ENCODE assay signal across 11 mouse cellular contexts in the genomic region with DNA sequence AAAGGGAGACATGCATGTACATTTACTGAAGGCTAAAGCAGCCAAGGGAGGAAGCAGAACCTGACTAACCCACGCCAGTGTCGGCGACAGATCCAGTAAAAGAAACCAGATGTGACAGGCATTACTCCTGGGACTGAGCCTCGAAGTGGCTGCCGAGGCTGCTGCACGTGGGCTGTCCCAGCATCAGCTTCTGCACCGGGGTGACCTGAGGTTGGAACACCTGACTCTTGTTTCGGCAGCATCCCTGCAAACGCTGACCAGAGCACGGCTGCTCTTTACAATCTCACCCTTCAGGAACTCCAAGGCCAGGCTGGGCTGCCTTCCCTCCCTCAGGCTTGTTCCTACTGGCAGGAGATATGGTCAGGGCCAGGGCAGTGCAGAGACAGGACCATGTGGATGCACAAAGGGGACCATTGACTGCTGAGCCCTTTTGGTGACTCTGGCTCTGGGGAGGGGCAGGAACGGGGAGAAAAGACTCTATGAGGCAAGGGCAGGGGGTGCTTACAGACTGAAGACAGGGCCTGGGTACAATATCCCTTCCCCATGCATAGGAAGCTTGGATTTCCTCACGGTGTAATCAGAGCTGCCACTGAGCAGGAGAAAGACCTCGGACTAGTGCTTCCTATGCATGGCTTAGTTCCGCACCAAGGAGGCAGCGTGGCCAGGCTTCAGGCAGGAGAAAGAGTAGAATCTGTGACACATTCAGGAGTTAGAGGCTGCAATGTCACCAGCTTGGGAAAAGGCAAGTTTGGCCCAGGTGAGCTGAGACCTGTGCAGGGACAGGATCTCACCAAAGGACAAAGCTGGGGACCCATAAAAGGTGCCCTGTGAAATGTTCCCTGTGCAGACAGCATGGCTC. TPM values are rescaled to one million over a fixed set of nuclear protein-coding genes. Genes with fewer than 3 reads are reported as not detected.
A peak's percentile ranks its signal among the peaks of the same experiment; 100 is the strongest.
DNase-seq lines count a peak whose midpoint lies in the region; ATAC-seq lines count a peak whose summit lies in the region.
"Had no signal": no experiment of that assay in that cellular context is flagged by ENCODE, and none has a peak within 500 bp of the region (broad histone marks: within the 10 kb centered on the region; RNA-seq: fewer than 3 reads in every experiment).

No protein-coding gene starts in this region.

- peaks cover 76% of the 10 kb centered on the region for H3K4me1 ChIP-seq in limb, embryonic 13.5 days

- H3K27me3 ChIP-seq in limb, embryonic 13.5 days, result no peaks in the 10 kb centered on the region
- H3K27me3 ChIP-seq: forebrain, embryonic 12.5 days had no signal

- 0 out of 2 replicates have a peak overlapping the region, but pooled peaks have one; percentile 63 for H3K4me2 ChIP-seq in limb, embryonic 13.5 days (replicated peaks)
- H3K4me2 ChIP-seq: forebrain, embryonic 12.5 days; liver, embryonic 15.5 days had no signal

- peak; percentile 19 for DNase-seq in heart, postnatal 4 days
- no peak for DNase-seq in heart, adult 9 months (ENCODE audit: low spot score in 2 of 2)
- DNase-seq in adrenal gland, postnatal 25 days, result peak; percentile 12
- DNase-seq in embryo, embryonic 10 days (ENCODE audit: low spot score), result peak; percentile 45
- DNase-seq: cerebellum, adult 18-20 months; kidney, adult 2 months had no signal

- no peak for ATAC-seq in limb, embryonic 13.5 days (ENCODE audit: low FRiP score, low read depth)
- no peak for ATAC-seq in megakaryocyte-erythroid progenitor cell, adult 5-6 weeks (replicated peaks; ENCODE audit: low FRiP score, low TSS enrichment, poor library complexity, severe bottlenecking)
- ATAC-seq in erythroblast, adult 5-6 weeks (replicated peaks; ENCODE audit: low FRiP score, poor library complexity, severe bottlenecking), result no peak

- H3K9ac ChIP-seq in limb, embryonic 13.5 days, result no peak overlapping the region
- H3K9ac ChIP-seq: forebrain, embryonic 12.5 days; liver, embryonic 15.5 days had no signal

- no peaks in the 10 kb centered on the region for H3K9me3 ChIP-seq in limb, embryonic 13.5 days
- H3K9me3 ChIP-seq: forebrain, embryonic 12.5 days; liver, embryonic 15.5 days had no signal

- WGBS in limb, embryonic 13.5 days, result 20% methylated on average over 15 of the region's 15 CpGs

- H3K4me3 ChIP-seq in limb, embryonic 13.5 days, result no peak overlapping the region
- H3K4me3 ChIP-seq: forebrain, embryonic 12.5 days; liver, embryonic 15.5 days had no signal

- peak overlapping the region; percentile 100 for H3K27ac ChIP-seq in limb, embryonic 13.5 days
- H3K27ac ChIP-seq: liver, embryonic 15.5 days had no signal

- no peaks in the 10 kb centered on the region for H3K36me3 ChIP-seq in limb, embryonic 13.5 days
- H3K36me3 ChIP-seq: forebrain, embryonic 12.5 days; liver, embryonic 15.5 days had no signal

RNA-seq across cellular contexts. Expression of a gene that starts 35.1 kb away (rescaled TPM):
- total RNA-seq in heart, postnatal 4 days (2021), result 10 to 100 TPM; 31.7 to 31.9 TPM
- 45.9 and 55.2 TPM in 2 replicates for total RNA-seq in adrenal gland, postnatal 25 days (2021)
- 92.1 and 97.8 TPM in 2 replicates for polyA plus RNA-seq in limb, embryonic 13.5 days (2015; fragmentation: Nextera tagmentation; extraction: Ambion mirVana)
- total RNA-seq in megakaryocyte-erythroid progenitor cell, adult 5-6 weeks (2014; fragmentation: Nextera tagmentation), result 25.6 and 41.4 TPM in 2 replicates
- total RNA-seq in megakaryocyte-erythroid progenitor cell, adult 5-6 weeks (2017), result 16.8 and 17.0 TPM in 2 replicates
- total RNA-seq in erythroblast, adult 5-6 weeks (2015; ENCODE audit: low replicate concordance), result 5.4 and 8.1 TPM in 2 replicates
- total RNA-seq in erythroblast, adult 5-6 weeks (2017; ENCODE audit: low replicate concordance), result 2.9 and 3.5 TPM in 2 replicates

Comparison
In these comparisons a context has a peak if more than half of its experiments do, and no peak if none do; other contexts are left out.
1. DNase-seq: peak in heart, postnatal 4 days (single experiment), adrenal gland, postnatal 25 days (single experiment) and embryo, embryonic 10 days (single experiment); none in heart, adult 9 months (0 of 2).